Mouse (Mus musculus) liver, postnatal 0 days (tissue): ENCODE measurements at regions not wholly inside any gene's neighbourhood (a gene's known extent, or its start where the extent isn't known, plus 50 kb on each side); places are given as distances from the start of the nearest gene placed in this dataset.
A peak's percentile ranks its signal among the peaks of the same experiment; 100 is the strongest.

Source experiments
- ATAC-seq: fragments of 200-750 bp; cut with Nextera tagmentation; 2 replicates; pipeline ENCODE4 v1.8.0; 2017; ENCODE audit warnings: mild to moderate bottlenecking, moderate library complexity
- DNase-seq: peaks from one replicate; pipeline ENCODE4 v3.0.0-alpha.2; 2016
- H3K27ac ChIP-seq: fragments of 300-500 bp; sonication (generic); 2 replicates; pipeline ENCODE4 v1.5.1; 2014; ENCODE audit warnings: antibody characterized with exemption, moderate library complexity, mild to moderate bottlenecking, low read depth
- H3K27me3 ChIP-seq: fragments of 300-500 bp; sonication (generic); 2 replicates; pipeline ENCODE4 v1.6.1; 2014; ENCODE audit warnings: low read length, control low read depth, mixed read lengths; ENCODE audit not compliant: insufficient read depth
- H3K36me3 ChIP-seq: fragments of 300-500 bp; sonication (generic); replicated peaks from 2 replicates; pipeline ENCODE4 v1.6.1; 2014; ENCODE audit warnings: mild to moderate bottlenecking, control low read depth, low read length, moderate library complexity, mixed read lengths; ENCODE audit not compliant: insufficient read depth
- H3K4me1 ChIP-seq: fragments of 300-500 bp; sonication (generic); 2 replicates; pipeline ENCODE4 v1.6.1; 2014; ENCODE audit warnings: antibody characterized with exemption, mild to moderate bottlenecking, control low read depth; ENCODE audit not compliant: insufficient read depth
- H3K4me2 ChIP-seq: fragments of 300-500 bp; sonication (generic); 2 replicates; pipeline ENCODE4 v1.6.1; 2014; ENCODE audit warnings: low read depth, mild to moderate bottlenecking, low read length, moderate library complexity, mixed read lengths
- H3K4me3 ChIP-seq: fragments of 300-500 bp; sonication (generic); 2 replicates; pipeline ENCODE4 v1.5.1; 2014; ENCODE audit warnings: low read depth, low read length
- H3K9ac ChIP-seq: fragments of 300-500 bp; sonication (generic); replicated peaks from 2 replicates; pipeline ENCODE4 v1.6.1; 2014; ENCODE audit warnings: mild to moderate bottlenecking, moderate library complexity
- H3K9me3 ChIP-seq: fragments of 300-500 bp; sonication (generic); 2 replicates; pipeline ENCODE4 v1.6.1; 2016; ENCODE audit warnings: mild to moderate bottlenecking, control low read depth, low read length, mixed read lengths
- CTCF ChIP-seq: sonication (generic); IDR thresholded peaks from 2 replicates; pipeline ENCODE4 v1.5.1; 2016; ENCODE audit warnings: antibody characterized with exemption, low read depth
- EP300 ChIP-seq: IDR thresholded peaks from 2 replicates; pipeline ENCODE4 v1.6.1; 2016; ENCODE audit warnings: antibody characterized with exemption, low read depth, mild to moderate bottlenecking
- WGBS: fragments of 180-500 bp; shearing (Covaris S2); extraction: QIAGEN DNeasy Blood & Tissue Kit; methylation state at CpG from one replicate; pipeline ENCODE4 v1.1.7; 2014; ENCODE audit not compliant: insufficient replicate concordance; 5-methylcytosine and 5-hydroxymethylcytosine counted together

- Histone ChIP-seq H3K4me1 (no peaks in the 10 kb centered on the region), H3K4me3 (no peak overlapping the region), H3K9me3 (peaks cover 3% of the 10 kb centered on the region), H3K27me3 (no peaks in the 10 kb centered on the region), H3K27ac (no peak overlapping the region), H3K36me3 (no peaks in the 10 kb centered on the region), H3K4me2 (peak overlapping the region; percentile 24; the same call in 1 of the 2 replicates), H3K9ac (no peak overlapping the region)
- ATAC-seq, result peak; percentile 48; the same call in 1 of the 2 replicates
- peak; percentile 87 for TF ChIP-seq EP300
- no peak for TF ChIP-seq CTCF
- 48% methylated on average over 4 of the region's 4 CpGs for WGBS
- no peak for DNase-seq
Measured at GRCm38 (mm10) chr13:45130516-45131249, 52.2 kb downstream of the Gm9817 start.

- Histone ChIP-seq H3K4me1 (no peaks in the 10 kb centered on the region), H3K4me2 (no peak overlapping the region), H3K9me3 (no peaks in the 10 kb centered on the region), H3K36me3 (no peaks in the 10 kb centered on the region), H3K27ac (no peak overlapping the region), H3K9ac (no peak overlapping the region), H3K27me3 (peaks cover 10% of the 10 kb centered on the region; the same call in 1 of the 2 replicates), H3K4me3 (no peak overlapping the region)
- ATAC-seq, result no peak
- TF ChIP-seq EP300 (no peak), CTCF (no peak)
- no peak for DNase-seq
- 30% methylated on average over 2 of the region's 2 CpGs for WGBS
Measured at GRCm38 (mm10) chr13:45140616-45141015, 62.1 kb downstream of the Gm9817 start.

- H3K27ac ChIP-seq, result no peak overlapping the region
- 31% methylated on average over 6 of the region's 6 CpGs for WGBS
- H3K36me3 ChIP-seq, result no peaks in the 10 kb centered on the region
- peaks cover 16% of the 10 kb centered on the region for H3K27me3 ChIP-seq
- no peaks in the 10 kb centered on the region for H3K4me1 ChIP-seq
- no peak for ATAC-seq
- no peak for TF ChIP-seq EP300
- no peaks in the 10 kb centered on the region for H3K9me3 ChIP-seq
- H3K4me2 ChIP-seq, result no peak overlapping the region
- no peak overlapping the region for H3K9ac ChIP-seq
- DNase-seq, result no peak
- H3K4me3 ChIP-seq, result no peak overlapping the region
Measured at GRCm38 (mm10) chr13:45145129-45145528, 66.6 kb downstream of the Gm9817 start.

GRCm38 (mm10) chr13:45156223-45156622 is 77.7 kb downstream of the Gm9817 start:
- Histone ChIP-seq H3K4me1 (no peaks in the 10 kb centered on the region), H3K4me3 (no peak overlapping the region), H3K9ac (no peak overlapping the region), H3K9me3 (no peaks in the 10 kb centered on the region), H3K27me3 (peaks cover 12% of the 10 kb centered on the region; the same call in 1 of the 2 replicates), H3K4me2 (no peak overlapping the region), H3K36me3 (no peaks in the 10 kb centered on the region), H3K27ac (no peak overlapping the region)
- TF ChIP-seq CTCF (peak; percentile 33), EP300 (no peak)
- 49% methylated on average over 3 of the region's 3 CpGs for WGBS
- ATAC-seq (no peak), DNase-seq (no peak)

- H3K27ac ChIP-seq, result no peak overlapping the region
- no peaks in the 10 kb centered on the region for H3K36me3 ChIP-seq
- DNase-seq (no peak), ATAC-seq (no peak)
- H3K4me1 ChIP-seq, result no peaks in the 10 kb centered on the region
- peaks cover 17% of the 10 kb centered on the region; the same call in 1 of the 2 replicates for H3K27me3 ChIP-seq
- no peaks in the 10 kb centered on the region for H3K9me3 ChIP-seq
- WGBS, result 60% methylated on average over 2 of the region's 2 CpGs
- TF ChIP-seq EP300 (no peak), CTCF (no peak)
- H3K4me3 ChIP-seq, result no peak overlapping the region
- no peak overlapping the region for H3K9ac ChIP-seq
- no peak overlapping the region for H3K4me2 ChIP-seq
Measured at GRCm38 (mm10) chr13:45156982-45157381, 78.5 kb downstream of the Gm9817 start.

GRCm38 (mm10) chr13:45160281-45160680 is 81.8 kb downstream of the Gm9817 start:
- peaks cover 27% of the 10 kb centered on the region; the same call in 1 of the 2 replicates for H3K27me3 ChIP-seq
- DNase-seq (no peak), ATAC-seq (no peak)
- no peak for TF ChIP-seq EP300
- no peak for TF ChIP-seq CTCF
- WGBS, result 81% methylated on average over 5 of the region's 5 CpGs
- no peak overlapping the region for H3K27ac ChIP-seq
- H3K36me3 ChIP-seq, result no peaks in the 10 kb centered on the region
- no peak overlapping the region for H3K4me2 ChIP-seq
- no peaks in the 10 kb centered on the region for H3K4me1 ChIP-seq
- no peaks in the 10 kb centered on the region for H3K9me3 ChIP-seq
- no peak overlapping the region for H3K9ac ChIP-seq
- H3K4me3 ChIP-seq, result no peak overlapping the region
